Mouse (Mus musculus): ENCODE measurements at regions not wholly inside any gene's neighbourhood (a gene's known extent, or its start where the extent isn't known, plus 50 kb on each side); places are given as distances from the start of the nearest gene placed in this dataset.
A peak's percentile ranks its signal among the peaks of the same experiment; 100 is the strongest.

DNA sequence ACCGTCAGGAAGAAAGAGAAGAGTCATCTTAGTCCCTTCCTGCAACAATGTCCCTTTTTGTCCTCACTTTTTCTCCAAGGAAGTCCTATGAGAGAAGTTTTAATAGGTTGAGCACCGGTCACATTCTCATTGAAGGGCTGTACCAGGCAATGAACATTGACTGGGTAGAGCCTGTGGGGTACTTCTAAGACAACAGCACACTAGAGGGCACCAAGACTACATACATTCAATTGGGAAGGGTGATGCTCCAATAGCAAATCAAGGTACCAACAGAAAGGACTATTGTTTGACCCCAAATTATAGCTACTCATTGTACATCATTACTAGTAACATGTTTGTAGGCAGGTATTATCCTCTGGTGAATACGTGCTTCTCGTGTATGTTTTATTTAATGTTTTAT lies 84.3 kb downstream of the Gm12689 start:
- Histone ChIP-seq H3K4me2 (ENCODE audit: low read length) (no peak overlapping the region), H3K27me3 (ENCODE audit: control insufficient read depth, insufficient read depth, low read length) (no peaks in the 10 kb centered on the region; the same call in 1 of the 2 replicates), H3K9me3 (ENCODE audit: control insufficient read depth, low read length) (no peaks in the 10 kb centered on the region), H3K27ac (replicated peaks in 1 of 2; ENCODE audit: control insufficient read depth in 1 of 2, insufficient read depth in 1 of 2, low read depth in 2 of 2, low read length in 2 of 2) (no peak overlapping the region), H3K4me1 (ENCODE audit: control insufficient read depth in 2 of 2, insufficient read depth in 2 of 2, low read length in 2 of 2) (no peaks in the 10 kb centered on the region), H3K4me3 (ENCODE audit: control insufficient read depth in 1 of 2, insufficient read depth in 1 of 2, low read depth in 1 of 2, low read length in 2 of 2) (no peak overlapping the region), H3K9ac (ENCODE audit: low read length) (no peak overlapping the region), H3K36me3 (ENCODE audit: control insufficient read depth, insufficient read depth, low read length) (no peaks in the 10 kb centered on the region)
- no peak for ATAC-seq (ENCODE audit: insufficient number of reproducible peaks, insufficient read depth, low FRiP score, low read depth)
- 80% methylated on average over 4 of the region's 4 CpGs for WGBS

DNA sequence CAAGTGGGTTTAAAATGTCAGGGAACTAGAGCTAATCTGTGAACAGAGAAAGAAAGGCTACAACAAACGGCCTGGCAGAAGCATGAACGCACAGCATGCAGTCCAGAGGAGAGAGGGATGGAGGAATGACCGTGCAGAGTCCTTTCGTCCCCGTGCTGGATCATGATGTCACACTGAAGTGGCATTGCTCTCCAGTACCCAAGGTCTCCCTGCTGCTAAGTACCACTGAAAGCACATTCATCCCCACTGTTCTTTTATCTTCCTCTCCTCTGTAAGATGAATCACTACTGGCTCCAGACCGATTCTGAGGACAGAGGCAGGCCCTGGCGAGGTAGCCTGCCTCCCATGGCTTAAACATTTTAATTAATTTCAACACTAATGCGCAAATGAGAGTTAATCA lies 89.7 kb downstream of the Gm12689 start:
- no peaks in the 10 kb centered on the region for H3K4me1 ChIP-seq (ENCODE audit: control insufficient read depth in 2 of 2, insufficient read depth in 2 of 2, low read length in 2 of 2)
- H3K4me2 ChIP-seq (ENCODE audit: low read length), result no peak overlapping the region
- H3K9me3 ChIP-seq (ENCODE audit: control insufficient read depth, low read length), result no peaks in the 10 kb centered on the region
- no peaks in the 10 kb centered on the region for H3K27me3 ChIP-seq (ENCODE audit: control insufficient read depth, insufficient read depth, low read length)
- H3K27ac ChIP-seq (replicated peaks in 1 of 2; ENCODE audit: control insufficient read depth in 1 of 2, insufficient read depth in 1 of 2, low read depth in 2 of 2, low read length in 2 of 2), result no peak overlapping the region
- 20% methylated on average over 8 of the region's 8 CpGs for WGBS
- no peak overlapping the region for H3K9ac ChIP-seq (ENCODE audit: low read length)
- ATAC-seq (ENCODE audit: insufficient number of reproducible peaks, insufficient read depth, low FRiP score, low read depth), result no peak
- no peak overlapping the region for H3K4me3 ChIP-seq (ENCODE audit: control insufficient read depth in 1 of 2, insufficient read depth in 1 of 2, low read depth in 1 of 2, low read length in 2 of 2)
- H3K36me3 ChIP-seq (ENCODE audit: control insufficient read depth, insufficient read depth, low read length), result no peaks in the 10 kb centered on the region

DNA sequence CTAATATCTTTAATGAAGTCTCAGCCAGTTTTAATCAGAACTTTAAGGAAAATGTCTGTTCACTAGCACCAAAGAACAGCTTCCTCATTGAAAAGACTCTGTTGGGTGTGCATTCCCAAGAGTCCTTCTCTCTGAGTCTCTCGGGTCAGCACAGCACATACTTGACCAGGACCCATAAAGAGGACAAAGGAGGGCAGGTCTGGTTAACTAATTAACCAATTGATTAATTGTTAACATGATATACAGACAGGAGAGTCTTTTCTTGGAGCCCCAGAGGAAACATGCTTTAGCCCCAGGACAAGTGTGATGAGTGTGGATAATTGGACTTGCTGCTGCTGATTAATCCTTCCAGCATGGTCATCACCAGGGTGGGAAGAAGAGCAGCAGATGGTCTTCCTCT lies 93.7 kb downstream of the Gm12689 start:
- H3K4me2 ChIP-seq (ENCODE audit: low read length), result no peak overlapping the region
- H3K4me1 ChIP-seq (ENCODE audit: control insufficient read depth in 2 of 2, insufficient read depth in 2 of 2, low read length in 2 of 2), result no peaks in the 10 kb centered on the region
- WGBS, result 68% methylated on average over 1 of the region's 1 CpGs
- no peak overlapping the region for H3K27ac ChIP-seq (replicated peaks in 1 of 2; ENCODE audit: control insufficient read depth in 1 of 2, insufficient read depth in 1 of 2, low read depth in 2 of 2, low read length in 2 of 2)
- H3K9me3 ChIP-seq (ENCODE audit: control insufficient read depth, low read length), result no peaks in the 10 kb centered on the region
- H3K27me3 ChIP-seq (ENCODE audit: control insufficient read depth, insufficient read depth, low read length), result no peaks in the 10 kb centered on the region
- H3K9ac ChIP-seq (ENCODE audit: low read length), result no peak overlapping the region
- H3K4me3 ChIP-seq (ENCODE audit: control insufficient read depth in 1 of 2, insufficient read depth in 1 of 2, low read depth in 1 of 2, low read length in 2 of 2), result no peak overlapping the region
- no peak for ATAC-seq (ENCODE audit: insufficient number of reproducible peaks, insufficient read depth, low FRiP score, low read depth)
- no peaks in the 10 kb centered on the region for H3K36me3 ChIP-seq (ENCODE audit: control insufficient read depth, insufficient read depth, low read length)

DNA sequence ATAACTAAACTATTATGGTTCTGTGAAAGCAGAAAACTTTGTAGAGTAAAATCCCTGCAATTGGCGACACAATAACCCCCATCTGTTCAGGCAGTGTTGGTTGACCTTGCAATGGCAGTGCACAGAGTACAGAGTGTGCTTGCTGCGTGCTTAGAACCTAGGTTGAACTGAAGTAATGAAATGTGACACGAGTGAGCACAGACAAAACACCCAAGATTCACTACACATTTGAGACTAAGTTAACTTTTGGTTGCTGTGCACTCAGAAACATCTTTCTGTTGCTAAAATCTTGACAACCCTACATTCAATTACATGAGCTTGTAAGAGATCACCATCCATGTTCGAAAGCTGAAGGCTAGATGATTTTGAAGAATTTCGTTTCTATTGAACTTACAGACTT lies 97.3 kb downstream of the Gm12689 start:
- Histone ChIP-seq H3K4me1 (ENCODE audit: control insufficient read depth in 2 of 2, insufficient read depth in 2 of 2, low read length in 2 of 2) (no peaks in the 10 kb centered on the region), H3K9me3 (ENCODE audit: control insufficient read depth, low read length) (no peaks in the 10 kb centered on the region), H3K27me3 (ENCODE audit: control insufficient read depth, insufficient read depth, low read length) (no peaks in the 10 kb centered on the region), H3K4me2 (ENCODE audit: low read length) (no peak overlapping the region), H3K9ac (ENCODE audit: low read length) (no peak overlapping the region), H3K27ac (replicated peaks in 1 of 2; ENCODE audit: control insufficient read depth in 1 of 2, insufficient read depth in 1 of 2, low read depth in 2 of 2, low read length in 2 of 2) (no peak overlapping the region), H3K4me3 (ENCODE audit: control insufficient read depth in 1 of 2, insufficient read depth in 1 of 2, low read depth in 1 of 2, low read length in 2 of 2) (no peak overlapping the region), H3K36me3 (ENCODE audit: control insufficient read depth, insufficient read depth, low read length) (no peaks in the 10 kb centered on the region)
- 80% methylated on average over 5 of the region's 5 CpGs for WGBS
- ATAC-seq (ENCODE audit: insufficient number of reproducible peaks, insufficient read depth, low FRiP score, low read depth), result no peak

DNA sequence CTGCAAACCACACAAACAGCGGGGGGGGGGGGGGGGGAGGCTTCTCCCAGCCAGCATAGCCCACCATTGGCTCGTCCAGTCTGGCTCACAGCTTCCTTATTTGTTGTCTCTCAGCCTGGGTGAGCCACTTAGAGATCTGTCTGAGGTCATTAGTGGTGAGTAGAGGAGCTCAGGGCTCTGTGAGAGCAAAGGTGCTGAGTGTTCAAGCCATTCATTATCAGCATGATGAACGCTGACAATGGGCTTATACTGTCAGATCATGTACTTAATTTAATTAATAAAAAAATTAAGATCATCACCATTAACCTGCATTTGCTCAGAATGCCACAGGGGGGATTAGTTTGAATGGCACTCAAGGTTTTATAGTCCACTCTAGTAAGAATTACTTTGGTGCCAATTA lies 98.5 kb downstream of the Gm12689 start:
- H3K27ac ChIP-seq (replicated peaks in 1 of 2; ENCODE audit: control insufficient read depth in 1 of 2, insufficient read depth in 1 of 2, low read depth in 2 of 2, low read length in 2 of 2), result no peak overlapping the region
- 46% methylated on average over 3 of the region's 3 CpGs for whole genome bisulfite sequencing
- no peak overlapping the region for H3K4me2 ChIP-seq (ENCODE audit: low read length)
- H3K9ac ChIP-seq (ENCODE audit: low read length), result no peak overlapping the region
- no peak overlapping the region for H3K4me3 ChIP-seq (ENCODE audit: control insufficient read depth in 1 of 2, insufficient read depth in 1 of 2, low read depth in 1 of 2, low read length in 2 of 2)
- H3K36me3 ChIP-seq (ENCODE audit: control insufficient read depth, insufficient read depth, low read length), result no peaks in the 10 kb centered on the region
- H3K27me3 ChIP-seq (ENCODE audit: control insufficient read depth, insufficient read depth, low read length), result no peaks in the 10 kb centered on the region
- H3K4me1 ChIP-seq (ENCODE audit: control insufficient read depth in 2 of 2, insufficient read depth in 2 of 2, low read length in 2 of 2), result no peaks in the 10 kb centered on the region
- no peak for ATAC-seq (ENCODE audit: insufficient number of reproducible peaks, insufficient read depth, low FRiP score, low read depth)
- no peaks in the 10 kb centered on the region for H3K9me3 ChIP-seq (ENCODE audit: control insufficient read depth, low read length)

DNA sequence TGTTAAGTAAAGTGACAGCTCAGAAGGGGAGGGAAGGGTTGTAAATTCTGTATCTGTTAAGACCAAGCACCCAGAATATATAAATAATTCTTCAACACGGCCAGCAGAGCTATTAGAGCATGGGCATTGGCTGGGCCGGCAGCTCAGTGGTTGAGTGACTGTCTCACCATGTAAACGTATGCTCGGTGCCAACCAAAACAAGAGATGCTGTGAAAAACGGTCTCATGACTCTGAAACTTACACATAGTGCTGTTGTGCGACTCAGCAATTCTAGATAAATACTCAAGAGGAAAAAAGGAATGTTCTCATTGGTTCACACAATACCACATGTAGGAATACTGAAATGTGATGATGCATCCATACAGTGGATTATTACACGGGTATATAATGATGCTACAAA lies 111.8 kb downstream of the Gm12689 start:
- H3K27me3 ChIP-seq (ENCODE audit: control insufficient read depth, insufficient read depth, low read length), result 0 out of 2 replicates have a peak, but pooled peaks cover 3% of the 10 kb centered on the region
- H3K4me1 ChIP-seq (ENCODE audit: control insufficient read depth in 2 of 2, insufficient read depth in 2 of 2, low read length in 2 of 2), result no peaks in the 10 kb centered on the region
- no peaks in the 10 kb centered on the region for H3K36me3 ChIP-seq (ENCODE audit: control insufficient read depth, insufficient read depth, low read length)
- no peak overlapping the region for H3K9ac ChIP-seq (ENCODE audit: low read length)
- 62% methylated on average over 7 of the region's 7 CpGs for WGBS
- no peaks in the 10 kb centered on the region for H3K9me3 ChIP-seq (ENCODE audit: control insufficient read depth, low read length)
- H3K27ac ChIP-seq (replicated peaks in 1 of 2; ENCODE audit: control insufficient read depth in 1 of 2, insufficient read depth in 1 of 2, low read depth in 2 of 2, low read length in 2 of 2), result no peak overlapping the region
- H3K4me3 ChIP-seq (ENCODE audit: control insufficient read depth in 1 of 2, insufficient read depth in 1 of 2, low read depth in 1 of 2, low read length in 2 of 2), result no peak overlapping the region
- no peak overlapping the region for H3K4me2 ChIP-seq (ENCODE audit: low read length)
- ATAC-seq (ENCODE audit: insufficient number of reproducible peaks, insufficient read depth, low FRiP score, low read depth), result no peak

DNA sequence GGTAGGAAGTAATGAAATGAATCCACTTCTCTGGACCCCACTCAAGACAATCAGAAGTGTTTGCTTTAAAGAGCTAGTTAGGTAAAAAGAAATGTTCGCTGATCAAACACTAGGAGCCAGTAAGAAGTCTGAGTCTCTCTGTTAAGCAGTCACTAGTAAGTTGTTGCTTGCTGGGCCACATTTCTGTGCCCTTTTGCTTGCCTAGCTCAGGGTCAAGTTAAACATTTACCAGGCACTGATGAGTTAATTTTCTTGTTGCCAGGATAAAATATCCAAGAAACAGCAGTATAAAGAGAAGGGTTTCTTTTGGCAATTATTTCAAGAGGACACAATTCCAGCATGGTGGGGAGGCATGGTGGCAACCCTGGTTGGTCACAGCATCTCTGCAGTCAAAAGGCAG lies 127.7 kb downstream of the Gm12689 start:
- Histone ChIP-seq H3K9me3 (ENCODE audit: control insufficient read depth, low read length) (no peaks in the 10 kb centered on the region), H3K27me3 (ENCODE audit: control insufficient read depth, insufficient read depth, low read length) (no peaks in the 10 kb centered on the region), H3K27ac (replicated peaks in 1 of 2; ENCODE audit: control insufficient read depth in 1 of 2, insufficient read depth in 1 of 2, low read depth in 2 of 2, low read length in 2 of 2) (no peak overlapping the region), H3K36me3 (ENCODE audit: control insufficient read depth, insufficient read depth, low read length) (no peaks in the 10 kb centered on the region), H3K4me1 (ENCODE audit: control insufficient read depth in 2 of 2, insufficient read depth in 2 of 2, low read length in 2 of 2) (no peaks in the 10 kb centered on the region), H3K4me2 (ENCODE audit: low read length) (no peak overlapping the region), H3K4me3 (ENCODE audit: control insufficient read depth in 1 of 2, insufficient read depth in 1 of 2, low read depth in 1 of 2, low read length in 2 of 2) (no peak overlapping the region), H3K9ac (ENCODE audit: low read length) (no peak overlapping the region)
- no peak for ATAC-seq (ENCODE audit: insufficient number of reproducible peaks, insufficient read depth, low FRiP score, low read depth)
- 66% methylated on average over 1 of the region's 1 CpGs for WGBS

DNA sequence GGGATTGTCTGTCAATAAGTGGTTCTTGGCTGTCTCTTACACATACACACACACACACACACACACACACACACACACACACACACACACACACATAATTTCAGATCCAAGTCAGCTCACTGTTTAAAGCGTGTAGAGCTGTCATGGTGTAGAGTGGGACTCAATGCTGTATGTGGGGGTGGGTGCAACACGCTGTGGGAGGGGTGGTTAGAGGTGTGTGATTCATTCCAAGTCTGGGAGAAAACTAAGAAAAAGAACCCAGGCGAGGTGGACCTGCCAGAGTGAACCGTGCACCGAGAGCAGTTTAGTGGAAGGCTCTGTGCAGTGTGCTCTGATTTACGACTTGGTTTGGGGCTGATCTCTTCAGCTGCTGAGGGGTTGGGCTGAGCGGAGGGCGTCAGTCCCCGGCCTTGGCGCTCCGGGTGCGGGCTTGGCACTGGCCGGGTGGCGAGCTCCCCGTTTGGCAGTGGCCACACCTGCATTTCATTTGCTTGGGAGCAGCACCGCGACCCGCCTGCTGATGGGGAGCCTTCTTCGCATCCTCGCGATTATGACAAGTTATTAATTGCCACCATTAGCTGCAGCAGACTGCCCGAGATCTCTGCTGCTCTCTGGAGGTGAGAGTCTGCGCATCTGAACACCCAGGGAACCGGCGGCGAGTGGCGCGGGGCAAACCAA lies 149.5 kb downstream of the Gm12689 start:
- Histone ChIP-seq H3K9ac (ENCODE audit: low read length) (no peak overlapping the region; the same call in 1 of the 2 replicates), H3K4me1 (ENCODE audit: control insufficient read depth in 2 of 2, insufficient read depth in 2 of 2, low read length in 2 of 2) (no peaks in the 10 kb centered on the region), H3K4me2 (ENCODE audit: low read length) (peak overlapping the region; percentile 61), H3K27ac (replicated peaks in 1 of 2; ENCODE audit: control insufficient read depth in 1 of 2, insufficient read depth in 1 of 2, low read depth in 2 of 2, low read length in 2 of 2) (no peak overlapping the region), H3K4me3 (ENCODE audit: control insufficient read depth in 1 of 2, insufficient read depth in 1 of 2, low read depth in 1 of 2, low read length in 2 of 2) (peak overlapping the region; percentile 22 to 23; a peak in 3 of 4 replicates), H3K36me3 (ENCODE audit: control insufficient read depth, insufficient read depth, low read length) (no peaks in the 10 kb centered on the region), H3K27me3 (ENCODE audit: control insufficient read depth, insufficient read depth, low read length) (no peaks in the 10 kb centered on the region), H3K9me3 (ENCODE audit: control insufficient read depth, low read length) (no peaks in the 10 kb centered on the region)
- ATAC-seq (ENCODE audit: insufficient number of reproducible peaks, insufficient read depth, low FRiP score, low read depth), result no peak
- 36% methylated on average over 28 of the region's 28 CpGs for WGBS

All from heart, embryonic 14.5 days (tissue).